Mouse (Mus musculus) retina, adult 2 months (tissue): ENCODE measurements around the gene Dhx9.
"Not testable (repeated sequence)": the region's sequence is repeated elsewhere in the genome, so short reads cannot be mapped to it uniquely, and the experiment has no call there.

Source experiments
- DNase-seq: peaks from one replicate; pipeline ENCODE4 v3.0.0-alpha.2; 2012; ENCODE audit warnings: low read depth, low spot score

Gene Dhx9

GRCm38 (mm10) chr1:153487500-153487879, at the start of gene Dhx9:
TSS of gene Dhx9 (minus strand) at chr1:153487660.
- DNase-seq, result peak; percentile 94

GRCm38 (mm10) chr1:153535611-153536010, 48.2 kb upstream of the Dhx9 start:
- no peak for DNase-seq

GRCm38 (mm10) chr1:153532896-153533295, 45.4 kb upstream of the Dhx9 start:
- DNase-seq, result not testable (repeated sequence)

- DNase-seq, result no peak
Observed at GRCm38 (mm10) chr1:153532234-153532841, 44.9 kb upstream of the Dhx9 start.

DNA sequence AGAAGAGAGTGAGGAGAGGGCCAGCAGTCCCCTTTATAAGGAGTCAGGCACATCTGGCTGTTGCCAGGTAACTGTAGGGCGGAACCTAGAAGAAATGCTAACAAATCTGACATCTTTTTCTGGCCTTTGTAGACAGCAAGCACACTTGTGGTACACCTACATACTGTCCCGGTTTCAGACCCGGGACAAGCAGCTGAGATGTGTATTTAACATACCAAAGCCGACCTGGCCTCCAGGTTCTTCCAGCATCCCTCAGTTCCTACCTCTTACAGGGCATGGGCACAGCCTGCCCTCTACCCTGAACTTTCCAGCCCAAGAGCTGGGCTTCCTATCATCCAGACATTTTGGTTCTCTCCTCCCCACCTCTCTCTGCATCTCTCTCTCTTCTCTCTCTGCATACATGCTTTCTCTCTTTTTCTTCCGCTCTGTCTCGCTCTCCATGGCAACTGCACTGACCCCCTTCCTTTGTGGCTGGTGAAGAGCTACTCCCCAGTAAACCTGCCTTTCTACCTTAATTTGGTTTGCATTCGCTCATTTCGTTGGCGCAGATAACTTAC, 44.3 kb upstream of the Dhx9 start:
- DNase-seq, result no peak

- no peak for DNase-seq
Observed at GRCm38 (mm10) chr1:153522116-153522515, 34.7 kb upstream of the Dhx9 start.

DNA sequence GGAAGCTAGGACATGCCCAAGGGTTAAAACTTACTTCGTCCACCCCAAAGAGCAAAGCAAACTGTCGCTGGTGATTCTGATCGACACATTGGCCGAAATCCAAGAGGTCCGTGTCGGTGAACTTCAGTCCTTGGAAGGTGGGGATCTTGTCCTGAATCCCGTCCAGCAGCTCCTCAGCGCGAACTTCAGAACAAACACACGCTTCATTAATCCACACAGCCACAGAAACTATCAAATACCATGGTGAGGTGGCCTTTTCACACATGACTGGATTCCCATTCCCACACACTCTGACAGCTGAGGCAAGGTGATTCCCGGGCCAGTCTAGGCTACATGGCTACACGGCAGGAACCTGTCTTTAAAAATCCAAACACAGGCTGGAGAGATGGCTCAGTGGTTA, 27.9 kb upstream of the Dhx9 start:
- DNase-seq, result no peak

DNA sequence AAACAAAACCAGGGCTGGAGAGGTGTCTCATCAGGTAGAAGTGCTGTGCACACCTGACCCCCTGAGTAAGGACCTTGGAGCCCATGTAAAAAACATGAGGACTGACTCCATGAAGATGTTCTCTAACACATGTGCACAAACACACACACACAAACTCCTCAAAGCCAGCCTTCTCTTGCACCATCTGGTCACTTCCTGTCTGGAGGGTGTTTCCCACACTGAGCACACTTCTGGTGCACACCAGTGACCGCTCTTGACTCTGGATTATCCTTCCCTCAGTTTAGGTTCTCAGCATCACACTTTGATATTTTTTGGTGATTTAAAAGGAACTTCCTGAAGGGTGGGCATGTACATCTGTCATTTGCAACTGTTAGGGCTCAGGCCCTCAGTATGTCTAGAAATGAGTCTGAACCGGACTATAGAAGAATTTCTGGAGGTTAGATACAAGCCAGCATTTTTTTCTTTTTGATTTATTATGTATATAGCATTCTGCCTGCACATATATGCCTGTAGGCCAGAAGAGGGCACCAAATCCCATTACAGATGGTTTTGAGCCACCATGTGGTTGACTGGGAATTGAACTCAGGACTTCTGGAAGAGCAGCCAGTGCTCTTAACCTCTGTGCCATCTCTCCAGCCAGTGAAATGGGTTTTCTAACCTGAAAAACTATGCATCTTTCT, 23.0 kb upstream of the Dhx9 start:
- DNase-seq, result no peak

DNA sequence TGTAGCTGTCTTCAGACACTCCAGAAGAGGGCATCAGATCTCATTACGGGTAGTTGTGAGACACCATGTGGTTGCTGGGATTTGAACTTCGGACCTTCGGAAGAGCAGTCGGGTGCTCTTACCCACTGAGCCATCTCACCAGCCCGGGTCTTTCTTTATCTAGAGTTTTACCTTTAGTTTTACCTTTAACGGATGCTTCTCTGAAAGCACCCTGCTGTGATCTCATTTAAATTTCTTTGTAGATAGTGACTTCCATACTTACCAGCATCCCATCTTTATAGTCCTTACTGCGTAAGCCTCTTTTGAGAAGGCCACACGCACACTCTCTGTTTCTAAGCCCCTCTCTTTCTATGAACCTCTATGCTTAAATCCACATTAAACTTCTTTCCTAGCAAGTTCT, 22.1 kb upstream of the Dhx9 start:
- DNase-seq, result not testable (repeated sequence)

GRCm38 (mm10) chr1:153509012-153509411, 21.6 kb upstream of the Dhx9 start:
- DNase-seq, result no peak

DNA sequence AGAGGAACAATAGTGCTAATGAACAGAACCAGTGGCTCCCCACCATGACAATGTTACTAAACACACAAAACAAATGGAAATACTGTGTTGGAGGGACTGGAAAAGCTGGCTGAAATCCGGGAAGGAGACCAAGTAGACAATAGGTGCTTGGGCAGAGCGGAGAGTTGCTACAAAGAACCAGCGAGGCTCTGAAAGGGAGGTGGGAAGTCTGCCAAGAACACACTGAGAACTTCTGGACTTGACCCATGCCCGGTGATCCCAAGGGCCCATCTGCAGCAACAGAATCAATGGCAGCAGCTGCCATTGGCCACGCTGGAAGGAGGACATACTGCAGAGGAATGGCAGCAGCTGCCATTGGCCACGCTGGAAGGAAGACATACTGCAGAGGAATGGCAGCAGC, 18.8 kb upstream of the Dhx9 start:
- no peak for DNase-seq

DNA sequence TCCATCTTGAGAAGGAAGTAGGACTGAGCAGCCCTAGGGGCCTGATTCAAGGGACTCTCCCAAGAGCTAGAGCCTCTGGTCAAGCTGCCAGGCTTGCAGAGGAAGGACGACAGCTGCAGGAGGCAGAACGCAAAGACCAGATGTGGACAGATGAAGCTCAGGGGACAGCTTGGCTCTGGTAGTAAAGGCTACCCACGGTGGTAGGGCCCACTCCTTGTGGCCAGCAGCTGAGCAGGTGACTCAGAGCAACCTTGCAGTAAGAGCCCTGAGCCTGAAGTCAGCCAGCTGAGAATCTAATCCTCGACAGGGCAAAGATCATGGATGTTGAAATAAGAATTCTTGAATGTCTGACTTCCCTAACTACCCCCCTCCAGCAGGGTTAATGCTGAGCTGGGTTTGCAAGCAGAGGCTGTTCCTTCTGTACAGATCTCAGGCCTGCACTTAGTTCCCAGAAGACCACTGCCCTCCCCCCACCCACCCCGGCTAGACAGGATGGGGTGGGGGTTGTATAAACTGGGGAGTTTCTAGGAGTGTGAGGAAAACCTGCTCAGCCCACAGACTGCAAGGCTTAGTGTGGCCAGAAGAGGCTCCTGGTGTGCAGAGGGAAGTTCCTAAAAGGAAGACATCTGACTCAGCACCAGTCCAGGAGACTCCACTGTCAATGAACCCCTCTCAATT, 14.3 kb upstream of the Dhx9 start:
- no peak for DNase-seq

GRCm38 (mm10) chr1:153500030-153500429, 12.6 kb upstream of the Dhx9 start:
- DNase-seq, result no peak

GRCm38 (mm10) chr1:153496030-153496429, 8.6 kb upstream of the Dhx9 start:
- no peak for DNase-seq

DNA sequence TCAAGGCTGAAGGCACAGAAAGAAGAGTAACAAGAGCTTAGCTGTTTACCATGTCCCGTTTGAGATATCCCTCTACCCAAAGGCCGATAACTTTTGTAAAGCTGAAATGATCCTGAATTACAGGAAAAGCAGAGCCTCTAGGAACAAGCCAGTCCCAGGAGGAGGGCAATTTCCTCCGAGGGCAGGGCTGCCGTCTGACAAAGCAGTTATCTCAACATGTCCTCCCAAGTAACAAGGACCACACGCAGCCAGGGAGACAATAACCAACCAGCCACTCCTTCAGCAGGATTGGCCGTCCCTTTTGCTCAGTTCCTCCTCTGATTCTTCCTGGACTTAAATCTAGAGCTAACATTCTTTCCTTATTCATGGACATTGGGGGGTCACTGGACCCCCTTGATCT, 6.5 kb upstream of the Dhx9 start:
- DNase-seq, result no peak

- no peak for DNase-seq
Observed at GRCm38 (mm10) chr1:153493338-153493737, 5.9 kb upstream of the Dhx9 start.

DNA sequence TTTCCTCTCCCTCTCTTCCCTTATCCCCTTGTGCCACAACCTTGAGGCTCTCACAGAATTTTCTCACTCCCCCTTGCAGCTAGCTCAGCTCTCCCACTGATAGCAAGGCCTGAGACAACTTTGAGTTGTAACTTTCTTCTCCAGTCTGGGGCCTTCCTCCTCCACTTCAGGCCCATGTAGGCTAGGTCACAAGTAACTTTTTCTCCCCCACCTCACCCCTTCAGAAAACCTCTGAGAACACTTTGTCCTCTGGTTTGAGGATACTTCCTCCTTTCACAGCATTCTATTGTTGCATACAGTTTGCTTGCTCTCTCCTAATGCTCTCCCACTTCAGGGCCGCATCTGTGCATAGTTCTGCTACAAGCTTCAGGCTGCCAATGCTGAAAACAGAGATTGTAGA, 4.4 kb upstream of the Dhx9 start:
- no peak for DNase-seq

DNA sequence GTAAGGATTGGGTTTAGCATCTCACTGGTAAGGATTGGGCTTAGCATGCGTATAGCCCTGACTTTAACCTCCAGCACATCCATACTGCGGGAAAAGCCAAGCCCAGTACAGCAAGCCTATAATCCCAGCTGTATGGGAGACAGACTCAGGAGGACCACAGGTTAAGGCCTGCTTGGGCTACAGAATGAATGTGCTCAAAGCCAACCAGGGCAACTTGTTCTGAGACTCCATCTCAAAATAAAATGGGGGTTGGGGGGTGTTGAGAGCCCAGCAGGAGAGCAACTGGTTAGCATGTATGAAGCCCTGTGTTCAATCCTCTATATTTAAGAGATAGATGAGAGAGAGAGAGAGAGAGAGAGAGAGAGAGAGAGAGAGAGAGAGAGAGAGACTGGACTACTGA, 3.9 kb upstream of the Dhx9 start:
- no peak for DNase-seq

- DNase-seq, result no peak
Observed at GRCm38 (mm10) chr1:153489963-153490362, 2.5 kb upstream of the Dhx9 start.

DNA sequence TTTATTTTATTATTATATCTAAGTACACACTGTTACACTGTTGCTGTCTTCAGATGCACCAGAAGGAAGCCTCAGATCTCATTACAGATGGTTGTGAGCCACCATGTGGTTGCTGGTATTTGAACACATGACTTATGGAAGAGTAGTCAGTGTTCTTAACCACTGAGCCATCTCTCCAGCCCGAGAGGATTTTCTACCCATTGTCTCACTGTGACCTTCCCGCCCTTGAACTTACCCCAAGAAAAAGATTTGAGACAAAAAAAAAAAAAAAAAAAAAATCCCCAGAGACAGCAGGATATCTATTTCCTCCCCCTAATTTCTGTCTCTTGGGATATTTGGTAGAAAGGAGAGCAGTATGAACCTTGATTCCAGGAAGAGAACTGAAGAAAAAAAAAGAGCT, 2.1 kb upstream of the Dhx9 start:
- no peak for DNase-seq

DNA sequence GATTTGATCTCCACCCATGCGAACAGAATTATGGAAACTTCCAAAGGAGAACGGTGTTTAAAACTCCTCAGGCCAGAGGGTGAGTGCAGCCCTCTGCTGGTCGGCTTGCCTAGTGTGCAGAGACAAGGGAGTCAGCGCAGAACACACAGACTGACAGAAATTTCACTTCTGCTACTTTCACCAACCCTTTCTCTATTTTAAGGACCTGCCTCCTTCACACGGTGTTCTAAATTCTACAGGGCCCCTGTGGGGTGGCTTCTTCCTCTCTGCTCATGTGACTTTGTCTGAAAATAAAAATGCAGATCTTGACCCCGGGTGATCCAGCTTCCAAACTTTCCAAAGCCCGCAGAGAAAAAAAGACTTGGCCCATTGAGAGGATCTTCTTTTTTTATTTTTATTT, 1.7 kb upstream of the Dhx9 start:
- DNase-seq, result no peak

- DNase-seq, result no peak
Observed at GRCm38 (mm10) chr1:153486767-153487499, 527 bp downstream of the Dhx9 start.
